Mouse (Mus musculus): ENCODE measurements around the gene Cfap45. TPM values are rescaled to one million over a fixed set of nuclear protein-coding genes. Genes with fewer than 3 reads are reported as not detected.
A peak's percentile ranks its signal among the peaks of the same experiment; 100 is the strongest.

Cfap45 gene
- total and polyA plus RNA-seq, 3 experiments = 0.40 TPM; not detected in 2

- Histone ChIP-seq H3K27ac (ENCODE audit: control insufficient read depth, low read depth, low read length) (peak overlapping the region; percentile 25), H3K79me2 (ENCODE audit: control insufficient read depth, insufficient read depth, low read length, poor library complexity) (peaks cover 17% of the 10 kb centered on the region), H3K9ac (ENCODE audit: control insufficient read depth, low read depth, low read length, poor library complexity, severe bottlenecking) (no peak overlapping the region), H3K4me1 (ENCODE audit: control insufficient read depth in 1 of 2, insufficient read depth in 2 of 2, low read length in 2 of 2) (peaks cover 9 to 42% of the 10 kb centered on the region in 2 experiments), H3K36me3 (ENCODE audit: control insufficient read depth in 1 of 2, insufficient read depth in 2 of 2, low read length in 2 of 2) (peaks cover 0 to 28% of the 10 kb centered on the region in 2 experiments; a peak in 2 of 4 replicates), H3K27me3 (ENCODE audit: control insufficient read depth in 1 of 2, insufficient read depth in 2 of 2, low read length in 2 of 2) (no peaks in the 10 kb centered on the region), H3K9me3 (replicated peaks; ENCODE audit: insufficient read depth, low read length) (no peaks in the 10 kb centered on the region), H3K4me3 (ENCODE audit: control insufficient read depth in 1 of 2, insufficient read depth in 1 of 2, low read depth in 2 of 2, low read length in 2 of 2) (no peak overlapping the region)
- DNase-seq (ENCODE audit: low read depth, low spot score) = peak; percentile 35
- TF ChIP-seq MAZ (IDR thresholded peaks at IDR 0.05; ENCODE audit: low read depth, low read length) = no peak
- no peak for TF ChIP-seq ZMIZ1 (IDR thresholded peaks at IDR 0.05; ENCODE audit: low read depth, low read length)
- no peak for TF ChIP-seq HCFC1 (IDR thresholded peaks at IDR 0.05; ENCODE audit: low read depth, low read length)
- no peak for TF ChIP-seq KAT2A (conservative IDR thresholded peaks at IDR 0.05; ENCODE audit: low read depth, low read length)
- TF ChIP-seq TAL1 (IDR thresholded peaks at IDR 0.05; ENCODE audit: low read length) = no peak
- no peak for TF ChIP-seq GABPA (IDR thresholded peaks at IDR 0.05; ENCODE audit: low read depth, low read length)
- TF ChIP-seq RCOR1 (IDR thresholded peaks at IDR 0.05; ENCODE audit: low read depth, low read length) = no peak
- no peak for TF ChIP-seq TBP (IDR thresholded peaks at IDR 0.05; ENCODE audit: low read depth, low read length)
- no peak for TF ChIP-seq MAFK (IDR thresholded peaks at IDR 0.05; ENCODE audit: borderline replicate concordance, low read depth, low read length)
- no peak for TF ChIP-seq UBTF (IDR thresholded peaks at IDR 0.05; ENCODE audit: borderline replicate concordance, insufficient read depth, low read depth, low read length)
- TF ChIP-seq MXI1 (IDR thresholded peaks at IDR 0.05; ENCODE audit: low read depth, low read length) = no peak; the same call in 1 of the 2 replicates
- TF ChIP-seq SMC3 (IDR thresholded peaks at IDR 0.05; ENCODE audit: low read depth, low read length) = no peak
- TF ChIP-seq USF2 (IDR thresholded peaks at IDR 0.05; ENCODE audit: borderline replicate concordance in 1 of 2, insufficient read depth in 1 of 2, low read depth in 1 of 2, low read length in 2 of 2) = no peak
- no peak for TF ChIP-seq CHD2 (IDR thresholded peaks at IDR 0.05; ENCODE audit: low read length)
- TF ChIP-seq MYB (IDR thresholded peaks at IDR 0.05; ENCODE audit: low read depth, low read length) = no peak
- TF ChIP-seq ETS1 (IDR thresholded peaks at IDR 0.05; ENCODE audit: low read depth, low read length) = no peak
- no peak for TF ChIP-seq MYC (IDR thresholded peaks at IDR 0.05; ENCODE audit: low read depth, low read length)
- TF ChIP-seq POLR2AphosphoS5 (IDR thresholded peaks at IDR 0.05; ENCODE audit: borderline replicate concordance, low read depth, low read length) = no peak
- TF ChIP-seq TCF12 (IDR thresholded peaks at IDR 0.05; ENCODE audit: low read depth, low read length) = no peak
- TF ChIP-seq GATA1 (IDR thresholded peaks at IDR 0.05; ENCODE audit: low read depth, low read length) = no peak
These were observed 12.9 kb upstream of the Cfap45 start for GRCm38 (mm10) chr1:172507701-172508100.

- no peaks in the 10 kb centered on the region for H3K9me3 ChIP-seq (replicated peaks; ENCODE audit: insufficient read depth, low read length)
- H3K4me3 ChIP-seq (ENCODE audit: control insufficient read depth in 1 of 2, insufficient read depth in 1 of 2, low read depth in 2 of 2, low read length in 2 of 2) = no peak overlapping the region
- peak overlapping the region; percentile 25 for H3K27ac ChIP-seq (ENCODE audit: control insufficient read depth, low read depth, low read length)
- H3K27me3 ChIP-seq (ENCODE audit: control insufficient read depth in 1 of 2, insufficient read depth in 2 of 2, low read length in 2 of 2) = no peaks in the 10 kb centered on the region
- peaks cover 7 to 38% of the 10 kb centered on the region in 2 experiments for H3K4me1 ChIP-seq (ENCODE audit: control insufficient read depth in 1 of 2, insufficient read depth in 2 of 2, low read length in 2 of 2)
- peaks cover 14% of the 10 kb centered on the region for H3K79me2 ChIP-seq (ENCODE audit: control insufficient read depth, insufficient read depth, low read length, poor library complexity)
- no peak overlapping the region for H3K9ac ChIP-seq (ENCODE audit: control insufficient read depth, low read depth, low read length, poor library complexity, severe bottlenecking)
- H3K36me3 ChIP-seq (ENCODE audit: control insufficient read depth in 1 of 2, insufficient read depth in 2 of 2, low read length in 2 of 2) = peaks cover 0 to 25% of the 10 kb centered on the region in 2 experiments; a peak in 2 of 4 replicates
- peak; percentile 59 for DNase-seq (ENCODE audit: low read depth, low spot score)
- TF ChIP-seq GATA1 (IDR thresholded peaks at IDR 0.05; ENCODE audit: low read depth, low read length) (peak; percentile 82), EP300 (IDR thresholded peaks at IDR 0.05; ENCODE audit: low read depth in 1 of 2, low read length in 2 of 2) (peak; percentile 80 to 82), NRF1 (IDR thresholded peaks at IDR 0.05; ENCODE audit: insufficient read depth, low read depth, low read length, poor library complexity, severe bottlenecking) (no peak), ZKSCAN1 (IDR thresholded peaks at IDR 0.05; ENCODE audit: low read depth, low read length) (peak; percentile 97), MAX (IDR thresholded peaks at IDR 0.05; ENCODE audit: low read length) (peak; percentile 13; the same call in 1 of the 2 replicates), CHD1 (IDR thresholded peaks at IDR 0.05; ENCODE audit: low read depth, low read length) (no peak), MXI1 (IDR thresholded peaks at IDR 0.05; ENCODE audit: low read depth, low read length) (0 out of 2 replicates have a peak, but pooled peaks have one; percentile 55), TAL1 (IDR thresholded peaks at IDR 0.05; ENCODE audit: low read length) (peak; percentile 72), CHD2 (IDR thresholded peaks at IDR 0.05; ENCODE audit: low read length) (peak; percentile 23; the same call in 1 of the 2 replicates), RCOR1 (IDR thresholded peaks at IDR 0.05; ENCODE audit: low read depth, low read length) (peak; percentile 87), MAZ (IDR thresholded peaks at IDR 0.05; ENCODE audit: low read depth, low read length) (peak; percentile 47; the same call in 1 of the 2 replicates), ETS1 (IDR thresholded peaks at IDR 0.05; ENCODE audit: low read depth, low read length) (peak; percentile 98), ZMIZ1 (IDR thresholded peaks at IDR 0.05; ENCODE audit: low read depth, low read length) (peak; percentile 24; the same call in 1 of the 2 replicates), HCFC1 (IDR thresholded peaks at IDR 0.05; ENCODE audit: low read depth, low read length) (0 out of 2 replicates have a peak, but pooled peaks have one; percentile 19), ZNF384 (IDR thresholded peaks at IDR 0.05; ENCODE audit: low read depth, low read length) (peak; percentile 65), SIN3A (IDR thresholded peaks at IDR 0.05; ENCODE audit: low read length) (peak; percentile 77), TCF12 (IDR thresholded peaks at IDR 0.05; ENCODE audit: low read depth, low read length) (peak; percentile 84), KAT2A (conservative IDR thresholded peaks at IDR 0.05; ENCODE audit: low read depth, low read length) (no peak), MYC (IDR thresholded peaks at IDR 0.05; ENCODE audit: low read depth, low read length) (peak; percentile 29; the same call in 1 of the 2 replicates), BHLHE40 (IDR thresholded peaks at IDR 0.05; ENCODE audit: borderline replicate concordance, low read depth, low read length) (peak; percentile 27; the same call in 1 of the 2 replicates)
These were observed 12.4 kb upstream of the Cfap45 start for GRCm38 (mm10) chr1:172508172-172508571.
